Mouse (Mus musculus) ES-Bruce4 (cell line): ENCODE data around the gene Slc16a9. TPM values are rescaled to one million over a fixed set of nuclear protein-coding genes. Genes with fewer than 3 reads are reported as not detected.

ENCODE experiments used
- H3K27ac ChIP-seq: 2 replicates; pipeline ENCODE4 v1.5.1; 2012; ENCODE audit warnings: low read length, inconsistent platforms; ENCODE audit not compliant: insufficient read depth
- H3K27me3 ChIP-seq: 2 replicates; pipeline ENCODE4 v1.6.1; 2012; ENCODE audit warnings: mild to moderate bottlenecking, low read length, inconsistent platforms; ENCODE audit not compliant: control insufficient read depth, poor library complexity, insufficient read depth, severe bottlenecking
- H3K36me3 ChIP-seq: 2 replicates; pipeline ENCODE4 v1.6.1; 2012; ENCODE audit warnings: inconsistent platforms, mild to moderate bottlenecking, low read length, moderate library complexity; ENCODE audit not compliant: control insufficient read depth, poor library complexity, insufficient read depth, severe bottlenecking
- H3K4me1 ChIP-seq: one replicate; pipeline ENCODE4 v1.8.1; 2011; ENCODE audit warnings: low read length; ENCODE audit not compliant: control insufficient read depth, insufficient read depth
- H3K4me3 ChIP-seq: 2 replicates; pipeline ENCODE4 v1.5.1; 2011; ENCODE audit warnings: low read depth, mild to moderate bottlenecking, low read length
- H3K9ac ChIP-seq: 2 replicates; pipeline ENCODE4 v1.6.1; 2012; ENCODE audit warnings: low read depth, mild to moderate bottlenecking, inconsistent platforms; ENCODE audit not compliant: poor library complexity, severe bottlenecking
- H3K9me3 ChIP-seq: replicated peaks from 2 replicates; pipeline ENCODE4 v1.6.1; 2012; ENCODE audit warnings: mild to moderate bottlenecking, low read length, inconsistent platforms; ENCODE audit not compliant: control insufficient read depth, poor library complexity, insufficient read depth, severe bottlenecking
- CTCF ChIP-seq: IDR thresholded peaks from one replicate; pipeline ENCODE4 v1.8.1; 2011; ENCODE audit warnings: low read depth, low read length
- EP300 ChIP-seq: IDR thresholded peaks from 2 replicates; pipeline ENCODE4 v1.6.1; 2011; ENCODE audit warnings: low read depth, low read length; ENCODE audit not compliant: insufficient read depth
- POLR2A ChIP-seq: IDR thresholded peaks from one replicate; pipeline ENCODE4 v1.8.1; 2011; ENCODE audit warnings: low read length; ENCODE audit not compliant: insufficient read depth
- polyA plus RNA-seq: library from polyadenylated mRNA; stranded (reverse); fragments of >200 nt; gene quantifications from 2 replicates; pipeline ENCODE4 v1.2.4, GENCODE M21; 2011; ENCODE audit warnings: low read depth; ENCODE audit not compliant: missing spikeins, insufficient read depth, insufficient read length

Slc16a9 gene
- polyA plus RNA-seq, 1 experiment = 5.2 TPM

- TF ChIP-seq CTCF (no peak), POLR2A (no peak), EP300 (no peak)
- Histone ChIP-seq H3K27me3 (no peaks in the 10 kb centered on the region), H3K9ac (no peak overlapping the region), H3K27ac (no peak overlapping the region), H3K36me3 (no peaks in the 10 kb centered on the region), H3K4me3 (no peak overlapping the region), H3K9me3 (no peaks in the 10 kb centered on the region), H3K4me1 (peaks cover 1% of the 10 kb centered on the region)
Observed at GRCm38 (mm10) chr10:70237936-70238335, 7.0 kb upstream of the Slc16a9 start.

- TF ChIP-seq CTCF (no peak), POLR2A (no peak), EP300 (no peak)
- Histone ChIP-seq H3K27me3 (no peaks in the 10 kb centered on the region), H3K4me3 (no peak overlapping the region), H3K9me3 (no peaks in the 10 kb centered on the region), H3K9ac (no peak overlapping the region), H3K4me1 (peaks cover 2% of the 10 kb centered on the region), H3K27ac (no peak overlapping the region), H3K36me3 (no peaks in the 10 kb centered on the region)
Observed at GRCm38 (mm10) chr10:70242751-70243444, 2.0 kb upstream of the Slc16a9 start.

DNA sequence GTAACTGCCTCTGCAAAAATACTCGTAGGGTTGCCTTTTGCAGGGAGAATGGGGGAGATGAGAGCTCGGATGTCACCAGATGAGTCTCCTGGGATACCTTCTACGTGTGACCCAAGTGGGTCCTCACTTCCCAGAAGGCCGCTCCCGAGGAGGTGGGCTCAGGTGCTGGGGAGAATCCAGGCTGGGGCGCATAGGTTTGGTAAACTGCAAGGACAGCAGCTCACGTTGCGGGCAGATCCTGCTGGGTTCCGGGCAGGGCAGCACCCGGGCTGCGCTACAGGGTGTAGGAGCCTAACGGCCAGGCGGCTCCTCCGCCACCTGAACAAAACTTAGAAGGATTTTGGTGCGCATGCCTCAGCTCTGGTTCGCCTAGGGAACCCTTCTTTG lies 652 bp downstream of the Slc16a9 start:
- Histone ChIP-seq H3K27me3 (no peaks in the 10 kb centered on the region), H3K9ac (peak overlapping the region; percentile 36)

DNA sequence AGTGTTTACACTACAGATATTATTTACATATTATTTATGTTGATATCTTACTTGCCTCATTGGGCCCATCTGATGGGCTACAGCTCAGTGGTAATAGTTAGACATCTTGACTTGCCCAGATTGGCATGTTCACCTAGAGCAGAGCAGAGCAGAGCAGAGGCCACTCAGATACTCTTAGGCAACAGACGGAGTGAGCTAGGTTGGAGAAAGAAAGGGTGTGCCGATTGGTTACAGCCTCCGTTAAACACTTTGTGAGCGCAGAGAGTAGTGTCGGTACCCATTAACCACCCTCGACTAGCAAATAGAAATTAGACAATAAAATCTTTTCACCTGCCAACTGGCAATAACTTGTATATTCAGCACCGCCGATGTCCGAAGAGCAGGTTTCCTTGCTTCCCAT lies 1.2 kb downstream of the Slc16a9 start:
- TF ChIP-seq POLR2A (no peak), EP300 (no peak), CTCF (no peak)
- Histone ChIP-seq H3K4me3 (peak overlapping the region; percentile 74), H3K9me3 (no peaks in the 10 kb centered on the region; the same call in 1 of the 2 replicates), H3K4me1 (peaks cover 2% of the 10 kb centered on the region), H3K27me3 (no peaks in the 10 kb centered on the region), H3K36me3 (no peaks in the 10 kb centered on the region), H3K9ac (no peak overlapping the region), H3K27ac (no peak overlapping the region)

More for the DNA sequence above, 652 bp downstream of the Slc16a9 start:
- no peak overlapping the region for H3K27ac ChIP-seq
- no peaks in the 10 kb centered on the region; the same call in 1 of the 2 replicates for H3K9me3 ChIP-seq
- no peaks in the 10 kb centered on the region for H3K36me3 ChIP-seq
- TF ChIP-seq CTCF (no peak), POLR2A (no peak), EP300 (no peak)
- peak overlapping the region; percentile 74 for H3K4me3 ChIP-seq
- peaks cover 2% of the 10 kb centered on the region for H3K4me1 ChIP-seq

- H3K27ac ChIP-seq = no peak overlapping the region
Observed at GRCm38 (mm10) chr10:70250354-70250753, 5.5 kb downstream of the Slc16a9 start.

GRCm38 (mm10) chr10:70250766-70251165 lies 5.9 kb downstream of the Slc16a9 start:
- TF ChIP-seq CTCF = no peak
- no peak for TF ChIP-seq POLR2A
- no peak for TF ChIP-seq EP300
- Histone ChIP-seq H3K27me3 (no peaks in the 10 kb centered on the region), H3K27ac (no peak overlapping the region), H3K9me3 (no peaks in the 10 kb centered on the region; the same call in 1 of the 2 replicates), H3K9ac (no peak overlapping the region), H3K36me3 (no peaks in the 10 kb centered on the region), H3K4me1 (no peaks in the 10 kb centered on the region), H3K4me3 (no peak overlapping the region)

More at GRCm38 (mm10) chr10:70250354-70250753, 5.5 kb downstream of the Slc16a9 start:
- TF ChIP-seq CTCF (no peak), EP300 (no peak)
- no peaks in the 10 kb centered on the region; the same call in 1 of the 2 replicates for H3K9me3 ChIP-seq
- no peaks in the 10 kb centered on the region for H3K36me3 ChIP-seq
- H3K27me3 ChIP-seq = no peaks in the 10 kb centered on the region
- H3K4me1 ChIP-seq = no peaks in the 10 kb centered on the region
- H3K9ac ChIP-seq = no peak overlapping the region
- no peak overlapping the region for H3K4me3 ChIP-seq
